Mouse (Mus musculus): ENCODE data around the gene Gpr35. TPM values are rescaled to one million over a fixed set of nuclear protein-coding genes. Genes with fewer than 3 reads are reported as not detected.

The Gpr35 gene
- polyA plus RNA-seq, 1 experiment from 2014 or later, result 16.1 TPM

DNA sequence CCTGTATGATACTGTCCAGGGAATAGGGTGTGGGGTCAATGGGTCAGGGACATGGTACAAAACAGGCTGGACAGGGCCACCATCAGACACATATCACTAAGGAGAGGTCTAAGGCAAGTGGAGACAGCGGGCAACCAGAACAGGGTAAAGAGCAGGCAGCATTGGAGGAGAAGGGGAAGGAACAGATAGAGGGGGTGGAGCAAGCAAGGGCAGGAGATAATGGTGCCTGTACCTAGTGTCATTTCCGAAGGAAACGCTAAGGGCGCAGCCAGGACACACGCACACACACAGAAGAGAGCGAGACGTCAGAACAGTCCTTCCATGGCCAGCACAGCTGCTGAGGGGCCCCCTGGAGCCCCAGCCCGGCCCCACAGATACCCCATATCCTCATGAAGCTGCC is 75.9 kb downstream of the Gpr35 start:
- Histone ChIP-seq H3K27ac (no peak overlapping the region), H3K4me3 (ENCODE audit: inconsistent target) (no peak overlapping the region), H3K79me2 (ENCODE audit: inconsistent target) (no peaks in the 10 kb centered on the region), H3K36me3 (ENCODE audit: inconsistent target) (no peaks in the 10 kb centered on the region)
- 78% methylated on average over 8 of the region's 8 CpGs for WGBS (ENCODE audit: missing documents)

- WGBS (ENCODE audit: missing documents), result 92% methylated on average over 9 of the region's 10 CpGs
- Histone ChIP-seq H3K79me2 (ENCODE audit: inconsistent target) (no peaks in the 10 kb centered on the region), H3K36me3 (ENCODE audit: inconsistent target) (no peaks in the 10 kb centered on the region), H3K27ac (no peak overlapping the region), H3K4me3 (ENCODE audit: inconsistent target) (no peak overlapping the region)
These were observed 78.7 kb downstream of the Gpr35 start for GRCm38 (mm10) chr1:93029387-93029786.

DNA sequence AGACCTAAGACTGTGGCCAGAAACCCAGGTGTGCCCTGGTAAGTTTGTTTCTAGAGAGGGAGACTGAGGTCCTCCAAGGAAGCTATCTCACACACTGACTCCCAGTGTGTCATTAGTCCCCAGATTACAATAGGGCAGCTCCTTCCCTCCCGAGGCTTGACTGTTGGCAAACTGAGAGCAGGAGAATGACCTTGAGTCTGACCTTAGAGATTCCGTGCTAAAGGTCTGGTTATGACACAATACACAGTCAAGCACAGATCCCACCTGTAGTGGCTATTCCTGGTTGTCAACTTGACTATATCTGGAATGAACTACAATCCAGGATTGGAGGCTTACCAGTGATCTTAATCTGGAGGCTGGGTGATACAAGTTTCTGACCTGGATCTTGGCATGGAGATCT is 79.4 kb downstream of the Gpr35 start:
- no peak overlapping the region for H3K4me3 ChIP-seq (ENCODE audit: inconsistent target)
- 83% methylated on average over 2 of the region's 2 CpGs for WGBS (ENCODE audit: missing documents)
- H3K79me2 ChIP-seq (ENCODE audit: inconsistent target), result no peaks in the 10 kb centered on the region
- H3K36me3 ChIP-seq (ENCODE audit: inconsistent target), result no peaks in the 10 kb centered on the region
- no peak overlapping the region for H3K27ac ChIP-seq

DNA sequence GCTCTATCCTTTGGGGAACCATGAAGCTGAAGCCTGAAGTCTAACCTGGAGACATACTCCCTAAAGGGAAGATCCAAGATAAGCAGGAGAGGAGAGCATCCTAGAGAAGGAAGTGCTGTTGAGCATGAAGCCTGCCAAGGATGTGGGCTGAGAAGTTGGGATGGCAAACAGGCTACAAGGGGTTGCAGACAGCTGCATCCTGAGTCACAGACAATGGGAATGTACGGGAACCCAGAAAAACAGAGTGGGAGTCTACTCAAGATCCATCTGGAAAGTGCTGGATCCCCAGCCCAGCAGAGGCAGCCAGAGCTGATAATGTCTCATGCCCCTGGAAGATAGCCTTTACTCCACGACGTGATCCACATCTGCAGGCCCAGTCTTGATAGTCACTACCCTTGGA is 80.5 kb downstream of the Gpr35 start:
- H3K36me3 ChIP-seq (ENCODE audit: inconsistent target), result no peaks in the 10 kb centered on the region
- H3K79me2 ChIP-seq (ENCODE audit: inconsistent target), result no peaks in the 10 kb centered on the region
- 75% methylated on average over 3 of the region's 3 CpGs for WGBS (ENCODE audit: missing documents)
- no peak overlapping the region for H3K4me3 ChIP-seq (ENCODE audit: inconsistent target)
- no peak overlapping the region for H3K27ac ChIP-seq

- no peak overlapping the region for H3K27ac ChIP-seq
- H3K36me3 ChIP-seq (ENCODE audit: inconsistent target), result no peaks in the 10 kb centered on the region
- WGBS (ENCODE audit: missing documents), result 87% methylated on average over 8 of the region's 8 CpGs
- H3K4me3 ChIP-seq (ENCODE audit: inconsistent target), result no peak overlapping the region
- no peaks in the 10 kb centered on the region for H3K79me2 ChIP-seq (ENCODE audit: inconsistent target)
These were observed 83.3 kb downstream of the Gpr35 start for GRCm38 (mm10) chr1:93033989-93034388.

DNA sequence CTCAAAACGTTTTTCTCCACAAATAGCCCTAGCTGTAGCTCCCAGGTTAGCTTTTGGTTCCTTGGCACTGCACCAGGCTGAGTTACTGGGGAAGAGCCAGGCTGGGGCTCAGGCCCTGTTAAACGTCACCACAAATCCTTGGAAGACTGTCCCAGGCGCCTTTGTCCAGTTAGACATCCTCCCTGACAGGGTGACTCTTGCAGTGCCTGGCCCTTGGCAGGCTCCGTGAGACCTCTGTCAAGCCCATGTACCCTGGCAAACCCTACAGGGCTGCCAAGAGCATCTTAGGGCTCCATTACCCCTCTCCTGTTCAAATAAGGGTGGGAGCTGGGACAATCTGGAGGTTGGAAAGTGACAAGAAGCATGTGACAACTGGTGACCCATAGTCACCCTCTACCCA is 85.3 kb downstream of the Gpr35 start:
- no peaks in the 10 kb centered on the region for H3K36me3 ChIP-seq (ENCODE audit: inconsistent target)
- 85% methylated on average over 4 of the region's 4 CpGs for WGBS (ENCODE audit: missing documents)
- H3K27ac ChIP-seq, result no peak overlapping the region

More for the DNA sequence above, 85.3 kb downstream of the Gpr35 start:
- H3K79me2 ChIP-seq (ENCODE audit: inconsistent target), result no peaks in the 10 kb centered on the region
- H3K4me3 ChIP-seq (ENCODE audit: inconsistent target), result no peak overlapping the region

Other genes starting within 250 kb of the Gpr35 start
- gene Gpc1, start 119.2 kb upstream of the Gpr35 start, polyA plus RNA-seq (2018), result 0.30 to 2.0 TPM (median 0.53 TPM) in 3 replicates
- gene Ankmy1, start 48.0 kb upstream of the Gpr35 start, polyA plus RNA-seq (2018), result 0.10 to 0.14 TPM (median 0.14 TPM) in 3 replicates
- 1.2 to 12.1 TPM (median 3.2 TPM) in 3 replicates for gene Dusp28, start 43.9 kb upstream of the Gpr35 start, polyA plus RNA-seq (2018)
- 45.2 to 67.8 TPM (median 46.2 TPM) in 3 replicates for gene Rnpepl1, start 40.1 kb upstream of the Gpr35 start, polyA plus RNA-seq (2018)
- 2.8 to 9.3 TPM (median 7.1 TPM) in 3 replicates for gene Capn10, start 16.5 kb upstream of the Gpr35 start, polyA plus RNA-seq (2018)
- not detected in 3 replicates for gene Aqp12, start 55.5 kb downstream of the Gpr35 start, polyA plus RNA-seq (2018)
- 0.25 to 2.8 TPM (median 0.27 TPM) in 3 replicates for gene Kif1a, start 151.1 kb downstream of the Gpr35 start, polyA plus RNA-seq (2018)
- not detected in 3 replicates for gene Agxt, start 184.4 kb downstream of the Gpr35 start, polyA plus RNA-seq (2018)
- not detected in 3 replicates for gene 2310007B03Rik, start 210.1 kb downstream of the Gpr35 start, polyA plus RNA-seq (2018)
- not detected in 3 replicates for gene Crocc2, start 217.9 kb downstream of the Gpr35 start, polyA plus RNA-seq (2018)

Measured in macrophage (primary cell).